Mouse (Mus musculus): ENCODE measurements at regions not wholly inside any gene's neighbourhood (a gene's known extent, or its start where the extent isn't known, plus 50 kb on each side); places are given as distances from the start of the nearest gene placed in this dataset.
"Not testable (repeated sequence)": the region's sequence is repeated elsewhere in the genome, so short reads cannot be mapped to it uniquely, and the experiment has no call there.

DNA sequence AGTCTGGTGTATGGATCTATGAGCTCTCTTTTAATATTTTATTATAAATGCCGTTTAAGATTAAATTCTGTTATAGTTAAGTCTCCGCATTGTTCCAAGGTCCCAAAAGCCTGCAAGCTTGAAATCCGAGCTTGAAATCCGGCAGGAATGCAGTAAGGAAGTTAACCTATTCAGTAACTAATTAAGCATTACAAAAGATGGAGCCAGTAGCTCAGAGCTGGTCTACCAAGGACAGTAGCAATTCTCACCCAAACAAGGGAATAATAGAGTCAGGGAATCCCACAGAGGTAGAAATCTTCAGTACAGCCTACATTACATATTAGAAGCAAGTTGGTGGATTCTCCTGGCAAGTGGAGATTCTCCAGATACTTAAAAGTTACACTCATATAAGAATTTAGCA, 325.0 kb downstream of the Phf3 start:
- DNase-seq = not testable (repeated sequence)

DNA sequence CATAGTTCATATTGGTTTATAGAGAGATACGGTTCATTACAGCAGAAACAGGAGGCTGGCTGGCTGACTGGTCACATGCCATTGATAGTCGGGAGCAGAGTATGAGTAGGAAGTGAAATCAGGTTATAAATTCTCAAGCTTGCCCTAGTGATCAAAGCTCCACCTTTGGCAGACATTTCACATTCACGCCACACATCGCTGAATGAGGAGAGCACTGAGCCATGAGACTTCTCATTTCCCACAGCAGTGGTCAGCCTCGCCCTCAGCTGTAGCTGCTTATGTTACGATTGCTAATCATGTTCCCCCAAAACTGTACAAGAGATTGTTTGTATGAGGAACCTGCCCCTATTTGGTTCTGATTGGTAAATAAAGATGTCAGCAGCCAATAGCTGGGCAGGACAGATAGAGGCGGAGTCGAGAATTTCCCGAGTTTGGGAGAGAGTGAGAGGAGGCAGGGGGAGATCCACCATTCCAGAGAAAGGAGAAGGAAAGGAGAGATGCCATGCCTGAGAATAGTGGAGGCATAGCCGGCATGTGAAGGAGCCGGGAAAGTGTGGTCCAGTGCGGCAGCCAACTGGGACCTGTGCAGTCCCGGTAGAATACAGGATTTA, 333.5 kb downstream of the Phf3 start:
- no peak for DNase-seq

DNA sequence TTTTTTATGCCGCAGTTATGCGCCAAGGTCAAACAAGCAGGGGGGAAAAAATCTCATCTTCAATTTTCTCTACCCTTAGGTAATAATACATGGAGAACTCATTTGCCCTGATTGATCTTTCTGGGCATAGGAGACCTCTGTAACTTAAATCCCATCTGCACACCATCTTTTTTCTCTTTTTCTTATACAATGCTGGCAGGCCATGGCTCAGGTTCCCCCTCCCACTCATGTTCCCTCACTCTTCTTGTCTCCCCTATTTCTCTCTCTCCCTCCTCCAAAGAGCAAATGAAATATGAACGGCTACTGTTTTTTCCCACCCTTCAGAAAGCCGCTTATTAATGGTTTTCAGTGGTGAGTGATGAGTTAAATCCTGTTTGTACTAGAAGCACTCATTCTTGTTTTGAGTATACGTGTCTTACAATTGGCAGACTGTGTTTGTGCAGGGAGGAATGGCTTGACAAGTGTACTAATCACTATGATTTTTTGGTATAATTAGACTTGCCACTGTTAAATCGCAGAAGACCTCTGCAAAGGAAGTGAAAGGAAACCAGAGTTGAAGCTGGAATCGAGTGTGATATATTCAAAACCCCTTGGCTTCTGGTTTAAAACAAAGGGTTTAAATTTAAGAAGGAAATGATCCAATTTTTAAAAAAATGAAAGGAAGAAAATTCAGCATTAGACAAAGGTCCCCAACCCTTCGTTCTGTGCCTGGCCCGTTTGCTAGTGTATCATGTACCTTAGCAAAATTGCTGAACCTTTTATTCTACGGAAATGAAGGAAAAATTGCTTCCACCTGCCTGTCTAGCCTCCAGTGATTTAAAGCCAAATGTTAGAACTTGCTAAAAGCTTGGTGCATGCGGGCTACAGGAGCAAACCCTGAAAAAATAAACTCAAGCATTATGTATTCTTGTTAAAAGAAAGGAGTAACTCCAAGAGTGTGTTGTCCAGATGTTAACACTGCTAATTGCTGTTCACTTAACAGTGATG, 336.4 kb downstream of the Phf3 start:
- no peak for DNase-seq

DNA sequence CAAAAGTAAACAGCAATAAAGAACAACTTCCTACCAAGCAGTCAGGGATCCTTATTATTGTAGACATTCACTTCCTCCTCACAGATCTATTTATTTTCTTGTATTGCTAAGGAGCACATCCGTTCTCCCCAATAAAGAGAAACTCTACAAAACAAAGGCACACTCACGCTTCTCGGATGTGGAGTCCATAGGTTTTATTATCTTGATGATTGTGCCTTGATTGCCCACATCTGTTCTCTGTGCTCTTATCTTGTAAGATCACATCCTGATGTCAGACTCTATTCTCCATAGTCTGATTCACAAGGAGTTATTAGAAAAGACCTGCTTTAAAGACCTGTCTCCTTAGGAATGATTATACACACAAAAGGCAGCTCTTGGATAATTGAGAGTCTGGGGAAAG, 356.4 kb downstream of the Phf3 start:
- no peak for DNase-seq

DNA sequence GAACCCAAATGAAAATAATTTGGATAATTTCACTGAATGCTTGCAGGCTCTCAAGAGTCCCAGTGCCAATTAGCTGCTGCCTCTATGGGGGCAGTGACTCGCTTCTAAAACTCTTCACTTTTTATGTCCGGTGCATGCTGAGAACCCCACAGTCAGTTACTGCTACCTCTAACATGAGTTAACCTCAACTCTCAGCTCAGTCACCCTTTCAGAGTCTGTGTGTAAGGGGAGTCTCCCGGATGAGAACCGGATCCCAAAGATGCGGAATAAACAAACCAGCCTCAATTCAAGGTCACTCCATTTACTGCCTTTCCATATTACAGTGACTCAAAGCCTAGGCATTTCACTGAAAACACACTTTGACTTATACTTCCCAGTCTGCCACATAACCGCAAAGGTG, 357.9 kb downstream of the Phf3 start:
- no peak for DNase-seq

DNA sequence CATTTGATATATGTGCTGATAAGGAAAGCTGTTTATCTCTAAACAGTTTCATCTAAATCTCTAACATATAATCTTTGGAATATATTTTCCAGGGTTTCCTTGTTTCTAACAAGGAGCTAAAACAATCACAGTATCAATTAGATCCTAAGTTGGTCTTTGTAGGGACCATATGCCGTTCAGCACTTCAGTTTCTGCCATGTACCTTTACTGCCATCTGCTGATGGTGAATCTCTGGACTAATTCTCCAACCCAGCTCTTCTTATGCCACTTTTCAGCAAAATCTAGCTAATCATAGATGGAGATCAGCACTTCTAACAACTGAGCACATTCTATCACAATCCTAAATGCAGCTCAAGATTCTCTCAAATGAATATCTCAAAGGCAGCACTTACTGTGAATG, 370.5 kb downstream of the Phf3 start:
- no peak for DNase-seq

DNA sequence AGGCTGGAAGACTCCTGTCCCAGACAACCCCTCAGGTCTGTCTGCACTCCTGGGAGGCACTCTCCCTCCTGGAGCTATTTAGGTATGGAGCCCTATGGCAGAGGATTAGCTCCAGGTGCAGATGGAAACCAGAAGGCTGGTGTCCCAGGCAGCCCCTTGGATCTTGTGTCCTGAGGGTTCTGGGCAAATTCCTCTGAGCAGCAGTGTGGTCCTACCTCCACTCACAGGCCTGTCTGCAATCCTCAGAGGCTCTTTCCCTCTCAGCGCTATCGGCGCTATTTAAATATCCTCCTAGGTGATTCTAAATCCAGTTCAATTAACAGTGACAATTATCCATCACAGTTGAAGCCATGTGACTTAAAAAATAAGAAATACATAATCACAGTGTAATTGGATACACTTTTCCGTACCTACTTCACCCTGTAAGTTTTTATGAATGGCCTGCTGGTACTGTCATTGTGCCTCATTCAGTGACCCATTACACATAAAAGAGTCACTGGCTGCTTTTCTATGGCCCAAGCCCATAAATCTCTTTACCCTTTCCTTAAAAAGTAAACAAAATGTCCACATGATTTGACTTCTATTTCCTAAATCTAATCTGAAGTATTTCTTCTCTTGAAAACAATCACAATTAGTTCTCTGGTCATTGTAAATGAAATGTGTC, 413.3 kb downstream of the Phf3 start:
- DNase-seq = no peak

DNA sequence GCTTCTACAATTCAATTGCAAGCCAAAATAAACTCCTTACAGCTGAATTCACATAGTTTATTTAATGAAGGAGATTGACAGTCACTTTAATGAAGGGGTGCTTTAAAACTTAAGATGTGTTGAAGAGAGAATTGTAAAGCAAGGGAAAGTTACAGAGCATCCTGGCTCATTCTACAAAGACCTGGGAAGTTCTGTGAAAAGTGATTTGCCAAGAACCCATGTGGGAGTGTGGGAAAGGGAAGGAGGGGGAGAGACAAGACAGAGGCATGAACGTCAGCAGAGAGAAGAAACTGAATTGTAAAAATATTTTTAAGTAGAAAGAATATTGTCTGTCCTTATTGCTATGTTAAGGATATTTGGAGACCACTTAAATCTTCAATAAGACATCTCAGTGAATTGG, 435.8 kb downstream of the Phf3 start:
- DNase-seq = no peak

DNA sequence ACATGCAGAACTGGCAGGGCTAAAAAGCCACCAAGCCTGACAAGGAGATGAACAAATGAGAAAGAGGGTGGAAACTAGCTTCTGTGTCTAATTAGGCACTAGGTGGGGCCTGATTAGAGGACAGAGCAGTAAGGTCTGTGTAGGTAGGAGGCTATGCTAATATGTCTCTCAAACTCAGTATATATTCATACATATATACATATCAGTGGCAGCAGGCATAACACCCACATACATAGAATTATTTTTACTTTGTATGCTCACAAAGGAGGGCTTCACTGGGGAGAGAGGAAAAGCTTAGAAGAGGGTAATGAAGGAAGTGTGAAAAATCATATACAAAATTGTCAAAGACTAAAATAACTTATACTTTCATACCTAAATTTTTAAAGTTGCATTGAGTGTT, 457.1 kb downstream of the Phf3 start:
- no peak for DNase-seq

DNA sequence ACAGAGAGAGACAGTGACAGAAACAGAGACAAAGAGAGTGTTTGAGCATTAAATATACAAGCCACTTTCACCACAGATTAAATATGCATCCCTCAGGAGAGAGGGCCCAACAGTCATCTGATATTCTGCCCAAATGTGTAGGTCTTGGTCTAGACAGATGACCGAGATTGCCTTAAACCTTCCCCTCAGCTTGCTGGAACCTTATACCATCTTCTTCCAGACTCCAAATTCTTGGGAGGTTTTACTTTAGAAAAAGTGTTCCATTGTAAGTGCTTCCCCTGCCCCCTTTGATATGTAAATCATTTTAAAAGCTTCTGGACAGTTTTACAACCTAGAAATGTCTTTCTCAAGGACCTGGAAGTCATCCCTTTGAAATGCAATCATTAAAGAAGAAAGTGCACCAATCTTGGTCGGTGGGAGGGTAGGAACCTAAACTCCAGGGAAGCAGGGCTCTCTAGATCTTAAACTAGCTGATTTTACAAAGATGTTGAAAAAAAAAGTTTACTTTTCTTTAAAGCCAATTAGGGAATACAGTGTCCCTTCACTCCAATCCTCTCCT, 458.8 kb downstream of the Phf3 start:
- no peak for DNase-seq

Data from adrenal gland, postnatal 25 days (tissue).